Mouse (Mus musculus) liver, postnatal 0 days (tissue): ENCODE data around the gene Rab11fip3.

Experiments used
- CTCF ChIP-seq: sonication (generic); IDR thresholded peaks from 2 replicates; pipeline ENCODE4 v1.5.1; 2016; ENCODE audit warnings: antibody characterized with exemption, low read depth
- EP300 ChIP-seq: IDR thresholded peaks from 2 replicates; pipeline ENCODE4 v1.6.1; 2016; ENCODE audit warnings: antibody characterized with exemption, low read depth, mild to moderate bottlenecking

- TF ChIP-seq CTCF (no peak), EP300 (no peak)
Observed at GRCm38 (mm10) chr17:25993489-25993888, 75.9 kb downstream of the Rab11fip3 start.
